Mouse (Mus musculus) olfactory bulb, adult 2 months (tissue): ENCODE results near the gene Nkg7.
"Not testable (repeated sequence)": the region's sequence is repeated elsewhere in the genome, so short reads cannot be mapped to it uniquely, and the experiment has no call there.

Source experiments
- CTCF ChIP-seq: fragments of 200-500 bp; IDR thresholded peaks from 2 replicates; pipeline ENCODE4 v1.5.1; 2012; ENCODE audit warnings: low read depth, mild to moderate bottlenecking, low read length, moderate library complexity; ENCODE audit not compliant: insufficient read depth
- POLR2A ChIP-seq: fragments of 200-500 bp; IDR thresholded peaks from 2 replicates; pipeline ENCODE4 v1.6.1; 2012; ENCODE audit warnings: mild to moderate bottlenecking, low read depth, low read length, moderate library complexity; ENCODE audit not compliant: insufficient read depth

GRCm38 (mm10) chr7:43411724-43412123 lies 25.1 kb upstream of the Nkg7 start:
- TF ChIP-seq POLR2A, CTCF: not testable (repeated sequence)
